Mouse (Mus musculus) ES-E14 (cell line): ENCODE measurements around the gene Hcfc1. TPM values are rescaled to one million over a fixed set of nuclear protein-coding genes. Genes with fewer than 3 reads are reported as not detected.
A peak's percentile ranks its signal among the peaks of the same experiment; 100 is the strongest.

Experiments
- DNase-seq: peaks from one replicate; pipeline ENCODE4 v3.0.0-alpha.2; 2013; ENCODE audit warnings: low read depth, low spot score
- H3K27ac ChIP-seq: 2 replicates; pipeline ENCODE4 v1.5.1; 2012; ENCODE audit warnings: low read depth, mild to moderate bottlenecking, low read length, moderate library complexity, mixed read lengths; ENCODE audit not compliant: poor library complexity, insufficient read depth, severe bottlenecking
- H3K36me3 ChIP-seq: 2 replicates; pipeline ENCODE4 v1.6.1; 2012; ENCODE audit warnings: mild to moderate bottlenecking, low read length, moderate library complexity, mixed read lengths; ENCODE audit not compliant: control insufficient read depth, poor library complexity, insufficient read depth, severe bottlenecking
- H3K4me1 ChIP-seq, 2 experiments: fragments of 150-350 bp in 1 of 2; sonication (generic) in 1 of 2; 2 replicates each; pipeline ENCODE4 v1.6.1; 2012; ENCODE audit warnings: low read length in 2 of 2, mild to moderate bottlenecking in 1 of 2, mixed read lengths in 1 of 2; ENCODE audit not compliant: control insufficient read depth in 2 of 2, insufficient read depth in 2 of 2, poor library complexity in 1 of 2
- H3K4me3 ChIP-seq, 2 experiments: fragments of 150-350 bp in 1 of 2; sonication (generic) in 1 of 2; 2 replicates each; pipeline ENCODE4 v1.5.1; 2012; ENCODE audit warnings: low read length in 2 of 2, low read depth in 1 of 2, mild to moderate bottlenecking in 1 of 2, mixed read lengths in 1 of 2; ENCODE audit not compliant: insufficient read depth in 1 of 2, poor library complexity in 1 of 2, severe bottlenecking in 1 of 2
- H3K9ac ChIP-seq: 2 replicates; pipeline ENCODE4 v1.6.1; 2012; ENCODE audit warnings: low read depth, mild to moderate bottlenecking, low read length, mixed read lengths; ENCODE audit not compliant: poor library complexity, insufficient read depth, severe bottlenecking
- H3K9me3 ChIP-seq: fragments of 150-350 bp; sonication (generic); 2 replicates; pipeline ENCODE4 v1.6.1; 2012; ENCODE audit warnings: low read depth, mild to moderate bottlenecking, low read length; ENCODE audit not compliant: control insufficient read depth, insufficient read depth
- CHD2 ChIP-seq: IDR thresholded peaks from 2 replicates; pipeline ENCODE4 v1.6.1; 2014; ENCODE audit warnings: mild to moderate bottlenecking, low read depth, low read length, inconsistent platforms
- HCFC1 ChIP-seq: IDR thresholded peaks from 2 replicates; pipeline ENCODE4 v1.6.1; 2012; ENCODE audit warnings: low read length, inconsistent platforms, borderline replicate concordance; ENCODE audit not compliant: insufficient read depth
- MAFK ChIP-seq: IDR thresholded peaks from 2 replicates; pipeline ENCODE4 v1.6.1; 2014; ENCODE audit warnings: mild to moderate bottlenecking, low read depth, low read length, inconsistent platforms; ENCODE audit not compliant: insufficient read depth
- ZC3H11A ChIP-seq: IDR thresholded peaks from 2 replicates; pipeline ENCODE4 v1.6.1; 2012; ENCODE audit warnings: low read depth, mild to moderate bottlenecking, inconsistent platforms, low read length, borderline replicate concordance
- ZNF384 ChIP-seq: IDR thresholded peaks from 2 replicates; pipeline ENCODE4 v1.6.1; 2012; ENCODE audit warnings: low read depth, low read length, inconsistent platforms
- in situ Hi-C, 2 experiments: fragments of 600-800 bp; cut with MboI; formaldehyde crosslinking; loops; one replicate each; pipeline ENCODE4 v1.15.1; 2025; ENCODE audit warnings: low sequenced_read_pairs in 2 of 2, inconsistent platforms in 1 of 2; ENCODE audit not compliant: unreplicated experiment in 2 of 2
- total RNA-seq: library from RNA; depleted of rRNA; stranded (reverse); fragments of 300-350 nt; gene quantifications from 2 replicates; pipeline ENCODE4 v1.2.3, GENCODE M21; 2012

Hcfc1 gene
- total RNA-seq, 1 experiment = 95.7 TPM

DNA sequence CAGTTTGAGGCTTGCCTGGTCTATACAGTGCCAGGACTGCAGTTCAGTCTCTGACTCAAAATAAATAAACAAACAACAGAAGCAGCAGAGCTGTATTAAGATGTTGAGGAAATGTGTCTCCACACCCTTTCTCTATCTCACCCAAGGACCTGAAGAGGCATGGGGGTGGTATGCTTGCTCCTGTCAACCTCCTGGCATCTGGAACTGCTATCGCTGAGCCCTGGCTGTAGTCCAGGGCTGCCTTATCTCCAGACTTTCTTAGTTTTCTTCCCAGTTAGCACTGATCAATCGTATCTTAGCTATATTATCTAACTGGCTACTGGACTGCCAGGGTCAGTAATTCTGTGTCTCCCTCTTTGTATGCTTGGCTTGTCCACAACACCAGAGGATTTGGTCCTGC, 24.3 kb downstream of the Hcfc1 start:
- in situ Hi-C loops = no loop called here
- Histone ChIP-seq H3K4me1 (no peaks in the 10 kb centered on the region), H3K27ac (no peak overlapping the region), H3K4me3 (no peak overlapping the region), H3K36me3 (peaks cover 36% of the 10 kb centered on the region), H3K9ac (no peak overlapping the region), H3K9me3 (no peaks in the 10 kb centered on the region)
- TF ChIP-seq ZC3H11A (no peak), HCFC1 (no peak), CHD2 (no peak), MAFK (no peak), ZNF384 (no peak)
- no peak for DNase-seq

DNA sequence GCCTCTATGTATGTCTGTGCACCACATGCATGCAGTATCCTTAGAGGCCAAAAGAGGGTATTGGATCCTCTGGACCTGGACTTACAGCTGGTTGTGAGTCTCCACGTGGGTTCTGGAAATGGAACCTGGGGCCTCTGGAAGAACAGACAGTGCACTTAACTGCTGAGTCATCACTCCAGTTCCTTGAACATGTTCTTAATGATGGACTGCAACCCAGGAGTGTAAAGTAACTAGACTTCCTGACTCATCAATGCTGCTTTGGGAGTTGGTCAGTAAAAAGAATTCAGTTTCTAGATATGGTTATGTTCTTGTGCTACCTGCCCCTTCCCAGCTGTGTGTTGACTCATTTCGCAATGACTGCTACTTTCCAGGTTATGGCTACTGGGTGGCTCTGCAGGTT, 34.3 kb downstream of the Hcfc1 start:
- peaks cover 4 to 7% of the 10 kb centered on the region in 2 experiments; a peak in 1 of 4 replicates for H3K4me1 ChIP-seq
- H3K36me3 ChIP-seq = peaks cover 13% of the 10 kb centered on the region
- in situ Hi-C loops = no loop called here
- DNase-seq = no peak
- H3K27ac ChIP-seq = no peak overlapping the region
- no peak overlapping the region for H3K9ac ChIP-seq
- TF ChIP-seq ZC3H11A (no peak), HCFC1 (no peak), CHD2 (no peak), ZNF384 (no peak), MAFK (peak; percentile 85)
- no peak overlapping the region for H3K4me3 ChIP-seq
- no peaks in the 10 kb centered on the region for H3K9me3 ChIP-seq

DNA sequence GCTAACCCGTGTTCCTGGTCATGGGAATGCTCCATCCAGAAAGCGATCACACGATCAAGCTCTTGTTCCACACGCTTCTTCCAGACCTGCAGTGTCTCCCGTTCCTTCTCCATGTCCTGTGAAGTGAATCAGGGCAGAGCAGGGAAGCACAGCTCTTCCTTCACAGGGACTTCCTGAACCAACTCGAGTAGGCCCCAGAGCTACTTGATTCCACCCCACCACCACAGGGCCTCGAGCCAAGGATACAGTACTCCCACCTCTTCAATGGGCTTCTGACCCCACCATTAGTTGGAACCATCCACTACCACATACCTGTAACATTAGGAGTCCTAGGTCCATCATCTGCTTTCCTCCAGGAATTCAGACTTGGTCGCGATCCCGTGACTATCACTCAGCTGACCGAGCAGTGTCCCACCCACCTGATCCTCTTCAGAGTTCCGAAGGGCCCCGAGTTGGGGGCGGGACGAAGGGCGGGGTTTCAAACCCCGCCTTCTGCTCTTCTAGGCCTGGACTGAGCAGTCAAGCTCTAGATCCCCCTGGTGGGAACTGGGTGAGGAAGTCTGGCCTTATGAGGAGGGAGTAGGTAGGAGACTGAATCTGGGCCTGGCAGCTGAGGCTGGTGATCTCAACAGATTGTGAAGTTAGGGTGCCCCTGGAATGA, 35.6 kb downstream of the Hcfc1 start, which contains the start of gene Renbp:
Gene Renbp (minus strand): TSS at position 449 of the 661 bp plus-strand sequence.
- Histone ChIP-seq H3K36me3 (peaks cover 18% of the 10 kb centered on the region), H3K9ac (peak within 1 kb of the TSS; percentile 65), H3K4me3 (peak within 1 kb of the TSS; percentile 62 to 95), H3K9me3 (no peaks in the 10 kb centered on the region), H3K27ac (peak within 1 kb of the TSS; percentile 71; the same call in 1 of the 2 replicates), H3K4me1 (peaks cover 4 to 7% of the 10 kb centered on the region in 2 experiments; a peak in 1 of 4 replicates)
- TF ChIP-seq ZNF384 = no peak
- no peak for TF ChIP-seq CHD2
- TF ChIP-seq HCFC1 = no peak
- TF ChIP-seq MAFK = no peak
- TF ChIP-seq ZC3H11A = no peak
- peak; percentile 75 for DNase-seq
- in situ Hi-C loops = no loop called here

GRCm38 (mm10) chrX:73922550-73922882, 43.6 kb downstream of the Hcfc1 start:
- in situ Hi-C loops = no loop called here
- H3K4me3 ChIP-seq = peak overlapping the region; percentile 76 to 97
- no peak for DNase-seq
- peaks cover 17% of the 10 kb centered on the region for H3K36me3 ChIP-seq
- H3K4me1 ChIP-seq = no peaks in the 10 kb centered on the region
- peak overlapping the region; percentile 66; the same call in 1 of the 2 replicates for H3K27ac ChIP-seq
- TF ChIP-seq MAFK = no peak
- TF ChIP-seq HCFC1 = no peak
- TF ChIP-seq ZNF384 = peak; percentile 80
- TF ChIP-seq ZC3H11A = no peak
- H3K9me3 ChIP-seq = no peaks in the 10 kb centered on the region
- H3K9ac ChIP-seq = peak overlapping the region; percentile 77
